Mouse (Mus musculus): ENCODE results near the gene Pdlim7.

- TF ChIP-seq CTCF (IDR thresholded peaks at IDR 0.05; ENCODE audit: insufficient read depth, low read length), result no peak
- no peak for TF ChIP-seq POLR2A (IDR thresholded peaks at IDR 0.05; ENCODE audit: borderline replicate concordance, extremely low read depth, low read depth, low read length)
Measured at GRCm38 (mm10) chr13:55525733-55526553, 12.5 kb upstream of the Pdlim7 start.
